Mouse (Mus musculus) hindbrain, embryonic 16.5 days (tissue): ENCODE measurements around the gene Gm5148. TPM values are rescaled to one million over a fixed set of nuclear protein-coding genes. Genes with fewer than 3 reads are reported as not detected.

Source experiments
- ATAC-seq: fragments of 200-750 bp; cut with Nextera tagmentation; 2 replicates; pipeline ENCODE4 v1.8.0; 2017; ENCODE audit warnings: moderate TSS enrichment, moderate library complexity
- H3K27ac ChIP-seq: fragments of 300-500 bp; sonication (generic); 2 replicates; pipeline ENCODE4 v1.5.1; 2014; ENCODE audit warnings: low read depth, mild to moderate bottlenecking, control low read depth, low read length, moderate library complexity
- H3K27me3 ChIP-seq: fragments of 300-500 bp; sonication (generic); replicated peaks from 2 replicates; pipeline ENCODE4 v1.6.1; 2014; ENCODE audit warnings: low read length; ENCODE audit not compliant: control insufficient read depth, insufficient read depth
- H3K36me3 ChIP-seq: fragments of 300-500 bp; sonication (generic); 2 replicates; pipeline ENCODE4 v1.6.1; 2014; ENCODE audit warnings: mild to moderate bottlenecking, low read length, moderate library complexity, mixed read lengths; ENCODE audit not compliant: control insufficient read depth, insufficient read depth
- H3K4me1 ChIP-seq: fragments of 300-500 bp; sonication (generic); 2 replicates; pipeline ENCODE4 v1.6.1; 2014; ENCODE audit warnings: low read depth, low read length; ENCODE audit not compliant: control insufficient read depth, insufficient read depth
- H3K4me2 ChIP-seq: fragments of 300-500 bp; sonication (generic); 2 replicates; pipeline ENCODE4 v1.6.1; 2014; ENCODE audit warnings: mild to moderate bottlenecking, low read length, control low read depth, moderate library complexity
- H3K4me3 ChIP-seq: fragments of 300-500 bp; sonication (generic); 2 replicates; pipeline ENCODE4 v1.5.1; 2014; ENCODE audit warnings: mild to moderate bottlenecking, low read length, control low read depth, moderate library complexity
- H3K9ac ChIP-seq: fragments of 300-500 bp; sonication (generic); 2 replicates; pipeline ENCODE4 v1.6.1; 2014; ENCODE audit warnings: low read depth, mild to moderate bottlenecking, control low read depth, low read length, moderate library complexity
- H3K9me3 ChIP-seq: fragments of 300-500 bp; sonication (generic); 2 replicates; pipeline ENCODE4 v1.6.1; 2014; ENCODE audit warnings: mild to moderate bottlenecking, low read length, moderate library complexity; ENCODE audit not compliant: control insufficient read depth
- WGBS: fragments of 180-500 bp; shearing (Covaris S2); extraction: QIAGEN DNeasy Blood & Tissue Kit; methylation state at CpG from one replicate; pipeline ENCODE4 v1.1.7; 2014; 5-methylcytosine and 5-hydroxymethylcytosine counted together
- polyA plus RNA-seq: library from polyadenylated mRNA; unstranded; fragments of >200 nt; fragmentation: Nextera tagmentation; extraction: Ambion mirVana; gene quantifications from 2 replicates; pipeline ENCODE4 v1.2.1, GENCODE M21; 2015

Gm5148 gene
- polyA plus RNA-seq, 1 experiment from 2014 or later: 14.0 TPM

DNA sequence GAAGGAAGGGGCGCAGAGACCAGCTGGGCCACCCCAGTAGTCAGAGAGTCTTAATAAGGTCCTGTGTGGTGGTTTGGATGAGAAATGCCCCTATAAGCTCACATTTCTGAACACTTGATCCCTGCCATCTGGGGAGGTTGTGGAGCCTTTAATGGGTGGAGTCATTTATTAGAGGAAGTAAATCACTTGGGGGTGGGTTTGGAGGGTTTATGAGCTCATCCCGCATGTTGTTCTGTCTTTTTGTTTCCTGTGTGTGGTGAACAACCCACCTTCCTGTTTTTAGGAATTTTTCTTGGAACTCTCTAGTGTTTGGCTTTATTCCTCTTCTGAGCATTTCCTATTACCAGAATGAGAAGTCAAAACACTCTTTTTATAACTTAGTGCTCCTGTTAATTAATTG is 19.8 kb upstream of the Gm5148 start:
- H3K9ac ChIP-seq: no peak overlapping the region
- no peaks in the 10 kb centered on the region for H3K27me3 ChIP-seq
- no peaks in the 10 kb centered on the region for H3K36me3 ChIP-seq
- no peaks in the 10 kb centered on the region for H3K9me3 ChIP-seq
- no peak for ATAC-seq
- H3K27ac ChIP-seq: no peak overlapping the region
- H3K4me2 ChIP-seq: no peak overlapping the region
- no peaks in the 10 kb centered on the region for H3K4me1 ChIP-seq
- 80% methylated on average over 2 of the region's 2 CpGs for WGBS
- H3K4me3 ChIP-seq: no peak overlapping the region

GRCm38 (mm10) chr3:37739996-37740395 is 15.7 kb upstream of the Gm5148 start:
- WGBS: 85% methylated on average over 7 of the region's 7 CpGs

DNA sequence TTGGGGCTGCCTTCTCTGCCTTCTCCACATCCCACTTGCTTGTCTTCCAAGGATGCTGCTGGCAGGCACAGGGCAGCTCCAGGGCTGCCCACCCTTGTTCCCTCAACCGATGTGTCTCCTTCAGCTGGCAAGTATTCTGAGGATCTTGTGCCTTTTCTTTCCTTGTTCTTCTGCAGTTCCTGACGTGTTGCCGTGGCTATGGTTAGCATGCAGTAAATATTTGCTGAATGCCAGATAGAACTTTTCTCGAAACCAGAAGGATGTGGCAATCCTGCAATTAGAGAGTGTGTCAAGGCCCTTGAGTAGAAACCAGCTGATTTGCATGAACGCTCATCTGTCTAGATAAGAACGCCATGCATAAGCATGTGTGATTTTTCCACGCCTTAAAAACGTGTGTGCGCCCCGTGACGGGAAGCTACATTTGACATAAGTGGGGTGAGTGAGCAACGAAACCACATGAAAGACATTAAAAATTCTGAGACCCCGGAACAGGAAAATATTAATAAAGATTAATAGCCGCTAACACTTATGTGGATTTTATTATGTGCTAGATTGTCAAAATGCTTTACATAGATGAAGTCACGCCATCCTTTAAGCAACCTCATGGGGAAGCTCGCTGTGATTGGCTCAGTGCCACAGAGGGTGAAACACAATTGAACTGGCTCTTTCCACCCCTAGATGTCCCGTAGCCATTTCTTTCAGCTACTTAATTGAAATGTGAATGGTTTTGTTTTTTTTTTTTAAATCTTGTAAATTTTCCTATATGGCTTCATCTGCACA is 14.1 kb upstream of the Gm5148 start:
- ATAC-seq: peak; percentile 71; the same call in 1 of the 2 replicates
- Histone ChIP-seq H3K9me3 (no peaks in the 10 kb centered on the region), H3K27ac (no peak overlapping the region), H3K9ac (no peak overlapping the region), H3K4me1 (peaks cover 6% of the 10 kb centered on the region), H3K27me3 (no peaks in the 10 kb centered on the region), H3K4me3 (no peak overlapping the region), H3K4me2 (peak overlapping the region; percentile 1; the same call in 1 of the 2 replicates), H3K36me3 (no peaks in the 10 kb centered on the region)
- 57% methylated on average over 17 of the region's 17 CpGs for WGBS

More at GRCm38 (mm10) chr3:37739996-37740395, 15.7 kb upstream of the Gm5148 start:
- H3K9ac ChIP-seq: no peak overlapping the region
- ATAC-seq: no peak
- no peaks in the 10 kb centered on the region for H3K27me3 ChIP-seq
- peaks cover 6% of the 10 kb centered on the region for H3K4me1 ChIP-seq
- no peaks in the 10 kb centered on the region for H3K36me3 ChIP-seq
- no peak overlapping the region for H3K27ac ChIP-seq
- no peak overlapping the region for H3K4me2 ChIP-seq
- H3K9me3 ChIP-seq: no peaks in the 10 kb centered on the region
- H3K4me3 ChIP-seq: no peak overlapping the region

DNA sequence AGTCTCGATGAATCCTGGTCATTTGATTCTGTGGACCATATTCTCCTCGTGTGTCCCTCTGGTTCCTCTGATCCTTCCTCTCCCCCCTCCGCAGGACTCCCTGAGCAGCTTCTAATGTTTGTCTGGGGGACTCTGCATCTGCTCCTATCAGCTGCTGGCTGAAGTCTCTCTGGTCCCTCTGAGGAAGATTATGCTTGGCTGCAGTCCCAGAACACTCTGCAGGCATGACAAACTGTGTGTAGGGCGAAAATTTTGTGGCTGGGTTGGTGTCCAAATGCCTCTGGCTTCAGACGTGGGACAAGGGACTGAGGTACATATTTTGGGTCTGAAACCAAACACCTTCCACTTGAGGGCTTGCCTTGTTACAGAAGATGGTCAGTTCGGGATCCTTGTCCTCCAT is 13.1 kb upstream of the Gm5148 start:
- H3K4me3 ChIP-seq: no peak overlapping the region
- no peaks in the 10 kb centered on the region for H3K9me3 ChIP-seq
- H3K9ac ChIP-seq: no peak overlapping the region
- no peaks in the 10 kb centered on the region for H3K27me3 ChIP-seq
- no peaks in the 10 kb centered on the region for H3K36me3 ChIP-seq
- H3K4me1 ChIP-seq: peaks cover 6% of the 10 kb centered on the region
- peak; percentile 73 for ATAC-seq
- no peak overlapping the region for H3K4me2 ChIP-seq
- WGBS: 38% methylated on average over 6 of the region's 6 CpGs
- no peak overlapping the region for H3K27ac ChIP-seq

GRCm38 (mm10) chr3:37735166-37735565 is 10.9 kb upstream of the Gm5148 start:
- Histone ChIP-seq H3K27ac (no peak overlapping the region), H3K4me2 (no peak overlapping the region), H3K36me3 (no peaks in the 10 kb centered on the region), H3K9me3 (no peaks in the 10 kb centered on the region), H3K9ac (no peak overlapping the region), H3K4me3 (no peak overlapping the region), H3K4me1 (peaks cover 6% of the 10 kb centered on the region), H3K27me3 (no peaks in the 10 kb centered on the region)
- 78% methylated on average over 6 of the region's 6 CpGs for WGBS
- no peak for ATAC-seq

DNA sequence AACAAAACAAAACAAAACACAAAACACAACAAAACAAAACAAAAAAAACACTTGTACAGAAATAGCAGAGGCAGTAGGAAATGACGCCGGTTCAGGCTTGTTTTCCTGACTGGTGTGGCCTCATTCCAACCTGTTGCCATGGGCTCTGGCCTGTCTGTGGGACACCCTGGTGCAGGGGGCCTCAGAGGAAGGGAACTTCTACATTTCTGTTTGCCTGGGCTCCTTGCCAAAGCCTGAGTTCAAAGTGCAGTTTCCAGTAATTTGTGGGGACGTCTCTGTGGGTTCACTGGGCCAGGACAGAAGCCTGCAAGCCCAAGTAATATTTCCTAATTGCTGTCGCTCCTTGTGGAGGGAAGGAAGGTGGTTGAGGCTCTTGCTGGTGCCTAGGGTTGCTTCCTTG is 4.9 kb upstream of the Gm5148 start:
- no peak overlapping the region for H3K4me3 ChIP-seq
- no peaks in the 10 kb centered on the region for H3K9me3 ChIP-seq
- H3K9ac ChIP-seq: no peak overlapping the region
- ATAC-seq: peak; percentile 46; the same call in 1 of the 2 replicates
- no peaks in the 10 kb centered on the region for H3K27me3 ChIP-seq
- 16% methylated on average over 4 of the region's 4 CpGs for WGBS
- no peak overlapping the region for H3K27ac ChIP-seq
- H3K36me3 ChIP-seq: no peaks in the 10 kb centered on the region
- no peaks in the 10 kb centered on the region for H3K4me1 ChIP-seq
- no peak overlapping the region for H3K4me2 ChIP-seq

- Histone ChIP-seq H3K4me3 (no peak overlapping the region), H3K9me3 (no peaks in the 10 kb centered on the region), H3K27me3 (no peaks in the 10 kb centered on the region), H3K27ac (no peak overlapping the region), H3K4me1 (peaks cover 4% of the 10 kb centered on the region), H3K4me2 (no peak overlapping the region), H3K36me3 (no peaks in the 10 kb centered on the region), H3K9ac (no peak overlapping the region)
- no peak for ATAC-seq
- WGBS: 71% methylated on average over 9 of the region's 9 CpGs
Measured at GRCm38 (mm10) chr3:37728112-37729100, 4.1 kb upstream of the Gm5148 start.

DNA sequence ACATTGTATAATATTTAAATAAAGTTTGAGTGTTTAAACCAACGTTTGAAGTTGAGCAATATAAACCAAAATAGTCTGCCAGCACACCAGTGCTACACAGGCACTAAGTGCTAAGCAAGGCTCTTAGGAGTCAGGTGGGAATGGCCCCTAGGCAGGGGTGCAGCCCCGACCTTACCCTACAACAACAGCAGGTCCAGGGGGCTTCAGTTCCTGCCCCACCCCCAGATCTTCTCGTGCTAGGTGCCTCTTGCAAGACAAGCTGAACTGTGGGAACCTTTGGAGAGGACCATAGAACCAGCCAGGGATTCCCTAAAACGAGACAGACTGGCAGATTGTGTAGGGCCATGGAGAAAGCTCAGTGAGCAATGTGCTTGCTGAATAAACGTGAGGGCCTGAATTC is 3.1 kb upstream of the Gm5148 start:
- Histone ChIP-seq H3K9me3 (no peaks in the 10 kb centered on the region), H3K27me3 (no peaks in the 10 kb centered on the region), H3K4me1 (peaks cover 14% of the 10 kb centered on the region), H3K36me3 (no peaks in the 10 kb centered on the region), H3K4me3 (no peak overlapping the region), H3K9ac (no peak overlapping the region), H3K27ac (no peak overlapping the region), H3K4me2 (no peak overlapping the region)
- WGBS: 89% methylated on average over 5 of the region's 5 CpGs
- ATAC-seq: no peak
